Mouse (Mus musculus) left cerebral cortex, postnatal 4 days (tissue): ENCODE measurements around the gene Sqor. TPM values are rescaled to one million over a fixed set of nuclear protein-coding genes. Genes with fewer than 3 reads are reported as not detected.

Experiments used
- DNase-seq: peaks from one replicate; pipeline ENCODE4 v3.0.0-alpha.2; 2022
- intact Hi-C: fragments of 180-260 bp; cut with DNase I; formaldehyde crosslinking; loops from one replicate; pipeline ENCODE4 v1.15.1; 2025
- total RNA-seq, 2 experiments: library from RNA; stranded (reverse); gene quantifications; 2 replicates each; pipeline ENCODE4 v1.2.3; 2021

The Sqor gene
- 1 to 10 TPM; 1.6 to 4.1 TPM for total RNA-seq

GRCm38 (mm10) chr2:122765071-122765793, at the start of gene Sqor:
Sqor (plus strand) TSS chr2:122765237.
- peak; percentile 35 for DNase-seq
- intact Hi-C loops = no loop called here

DNA sequence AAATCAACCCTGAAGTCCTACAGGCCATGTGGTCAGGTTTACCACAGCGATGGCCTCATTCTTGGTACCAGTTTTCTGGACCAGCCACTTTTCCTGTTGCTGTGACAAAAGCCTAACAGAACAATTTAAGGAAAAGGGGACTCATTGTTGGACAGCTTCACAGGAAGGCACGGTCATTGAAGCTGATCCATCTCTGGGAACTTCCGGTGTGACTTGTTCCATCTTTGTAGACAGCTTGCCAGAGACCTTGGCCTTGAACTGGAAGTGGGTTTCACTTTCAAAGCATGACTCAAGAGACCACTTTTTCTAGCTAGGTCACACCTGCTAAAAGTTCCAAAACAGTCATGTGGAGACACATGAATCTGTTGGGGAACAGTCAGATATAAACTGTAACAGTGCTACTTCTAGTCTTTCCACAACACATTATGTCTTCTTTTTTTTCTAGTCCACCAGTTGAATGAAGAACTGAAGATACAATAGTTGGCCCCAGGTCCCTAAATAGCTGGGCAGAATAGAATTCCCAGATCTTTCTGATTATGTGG, 48.7 kb upstream of the Sqor start:
- intact Hi-C loops = no loop called here
- no peak for DNase-seq

DNA sequence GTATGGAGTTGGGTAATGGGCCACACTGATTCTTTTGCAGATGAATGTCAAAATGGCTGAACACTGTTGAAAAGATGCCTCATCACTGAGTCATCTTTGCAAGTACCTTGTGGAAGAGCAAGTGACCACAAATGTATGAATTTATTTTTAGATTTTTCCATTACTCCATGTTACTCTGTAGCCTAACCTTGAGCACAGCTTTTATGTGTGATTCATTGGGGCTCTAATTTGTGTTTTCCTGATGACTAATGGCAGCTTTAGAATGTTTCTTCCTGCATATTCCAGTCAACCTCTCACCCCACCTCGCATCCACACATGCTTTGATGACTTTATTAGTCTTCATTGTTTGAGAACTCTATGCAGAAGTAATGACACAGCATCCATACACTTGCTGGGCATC, 45.8 kb upstream of the Sqor start:
- DNase-seq = no peak
- intact Hi-C loops = no loop called here

DNA sequence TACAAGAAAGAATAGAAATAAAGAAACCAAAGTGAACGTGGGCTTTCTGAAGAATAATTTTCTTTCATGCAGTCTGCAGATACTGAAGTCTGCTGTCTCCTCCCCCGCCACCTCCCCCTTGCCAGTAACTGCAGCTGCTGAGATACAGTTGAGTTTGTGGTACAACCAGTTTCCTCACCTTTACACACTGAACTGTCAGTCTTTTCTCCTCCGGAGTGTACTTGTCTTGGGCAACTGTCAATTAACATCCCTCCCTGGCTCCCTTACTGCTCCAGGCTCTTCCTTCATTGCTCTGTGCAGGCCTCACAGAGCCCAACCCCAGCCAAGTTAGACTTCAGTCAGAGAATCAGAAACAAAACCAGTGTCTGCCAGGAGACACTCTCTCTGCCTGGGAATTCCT, 44.5 kb upstream of the Sqor start:
- DNase-seq = no peak

GRCm38 (mm10) chr2:122725604-122726003, 39.4 kb upstream of the Sqor start:
- peak; percentile 19 for DNase-seq
- intact Hi-C loops = no loop called here

More for the DNA sequence above, 44.5 kb upstream of the Sqor start:
- intact Hi-C loops = no loop called here

DNA sequence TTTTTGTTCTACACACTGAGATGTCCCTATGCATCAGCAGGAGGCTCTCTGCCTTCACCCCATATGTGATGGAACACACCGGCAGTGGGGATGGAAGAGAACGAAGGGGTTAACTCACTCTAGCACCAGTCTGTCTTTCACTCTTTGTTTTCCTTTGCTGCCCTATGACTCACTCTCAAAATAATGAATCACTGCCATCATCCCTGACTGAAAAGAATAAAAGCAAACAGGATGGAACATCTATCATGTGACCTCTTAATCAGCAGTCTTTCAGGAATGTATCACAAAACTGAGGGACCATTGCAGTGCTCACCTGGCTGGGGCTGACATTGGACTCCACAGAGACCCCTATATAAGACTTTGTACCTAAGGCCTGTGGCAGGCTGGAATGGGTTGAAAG, 33.6 kb upstream of the Sqor start:
- no peak for DNase-seq
- intact Hi-C loops = no loop called here

GRCm38 (mm10) chr2:122737894-122738830, 26.9 kb upstream of the Sqor start, which contains the start of gene Bloc1s6:
Bloc1s6 (plus strand) TSS chr2:122738503.
- intact Hi-C loops = no loop called here

DNA sequence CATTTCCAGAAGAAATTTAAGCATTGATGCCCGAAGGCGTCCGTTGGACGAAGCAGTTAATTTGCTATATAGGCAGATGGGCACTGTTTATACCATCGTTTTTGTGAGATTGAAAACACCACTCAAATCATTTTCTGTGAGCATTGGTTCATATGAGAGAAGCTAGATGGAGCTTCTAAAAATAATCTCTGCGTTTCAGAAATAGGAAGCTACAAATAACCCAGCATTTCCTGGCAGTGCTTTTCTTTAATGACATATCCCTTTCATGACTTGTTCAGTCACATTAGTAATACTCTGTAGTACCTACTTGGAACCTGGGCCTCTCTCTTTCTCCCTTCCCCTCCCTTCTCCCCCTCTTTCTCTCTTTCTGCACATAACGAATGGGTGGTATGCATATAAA, 26.0 kb upstream of the Sqor start:
- intact Hi-C loops = no loop called here
- no peak for DNase-seq

More at GRCm38 (mm10) chr2:122737894-122738830, 26.9 kb upstream of the Sqor start, which contains the start of gene Bloc1s6:
- DNase-seq = peak; percentile 91

DNA sequence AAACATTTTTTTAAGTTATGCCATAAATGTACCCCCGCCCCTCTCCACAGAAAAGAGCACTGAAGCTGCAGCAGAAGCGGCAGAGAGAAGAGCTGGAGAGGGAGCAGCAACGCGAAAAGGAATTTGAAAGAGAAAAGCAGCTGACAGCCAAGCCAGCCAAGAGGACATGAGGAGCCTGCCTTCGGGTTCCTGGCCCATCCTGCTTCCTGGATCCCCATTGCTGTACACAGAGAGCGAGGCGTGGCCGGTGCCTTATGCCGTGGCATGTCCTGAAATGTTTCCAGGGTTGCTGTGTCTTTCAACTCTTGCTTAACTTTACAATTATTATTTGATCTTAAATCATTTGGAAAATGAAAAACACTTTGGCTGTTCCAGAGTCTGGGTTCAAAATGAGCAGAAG, 18.6 kb upstream of the Sqor start:
- intact Hi-C loops = no loop called here
- no peak for DNase-seq

GRCm38 (mm10) chr2:122753739-122754343, 11.2 kb upstream of the Sqor start:
- intact Hi-C loops = loop anchor here (10.0 kb wide), 1 partner anchor 119 kb away; the partner anchor contains the start of gene AA467197
- DNase-seq = peak; percentile 46

DNA sequence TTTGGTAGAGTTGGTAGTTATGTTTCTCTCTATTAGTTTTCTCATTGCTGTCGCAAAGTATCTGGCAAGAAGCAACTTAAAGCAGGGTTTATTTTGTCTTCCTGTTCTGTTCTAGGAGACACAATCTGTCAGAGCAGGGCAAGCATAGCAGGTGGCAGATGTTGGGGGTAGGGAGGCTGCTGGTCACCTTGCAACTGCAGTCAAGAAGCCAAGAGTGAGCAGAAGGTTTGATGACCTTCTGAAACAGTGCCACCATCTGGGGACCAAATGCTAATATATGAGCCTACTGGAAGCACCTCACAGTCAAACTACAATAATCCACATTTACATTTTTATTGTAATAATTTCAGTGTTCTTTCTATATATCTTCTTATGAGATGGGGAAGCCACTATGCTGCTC, 5.2 kb upstream of the Sqor start:
- intact Hi-C loops = loop anchor here (10.0 kb wide), 1 partner anchor 125 kb away; the partner anchor contains the start of gene AA467197

DNA sequence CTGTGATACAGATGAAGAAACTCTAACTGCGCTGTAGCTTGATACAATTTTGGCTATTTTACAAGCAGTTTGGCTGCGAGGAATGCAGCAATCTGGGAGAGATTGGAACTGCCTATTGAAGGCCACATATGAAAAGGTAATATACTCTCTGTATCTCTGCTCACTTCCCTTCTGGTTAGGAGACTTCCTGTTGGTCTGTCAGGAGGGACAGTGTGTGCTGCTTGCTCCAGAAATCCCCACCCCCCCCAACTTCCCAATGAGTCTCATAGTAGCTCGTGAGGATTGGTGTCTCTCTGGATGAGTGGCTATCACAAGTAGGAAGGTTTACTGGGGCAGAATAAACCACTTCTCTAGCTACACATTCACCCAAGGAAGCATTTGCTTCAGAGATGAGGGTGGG, 2.0 kb upstream of the Sqor start:
- intact Hi-C loops = no loop called here
- DNase-seq = no peak

More for the DNA sequence above, 5.2 kb upstream of the Sqor start:
- DNase-seq = peak; percentile 10

DNA sequence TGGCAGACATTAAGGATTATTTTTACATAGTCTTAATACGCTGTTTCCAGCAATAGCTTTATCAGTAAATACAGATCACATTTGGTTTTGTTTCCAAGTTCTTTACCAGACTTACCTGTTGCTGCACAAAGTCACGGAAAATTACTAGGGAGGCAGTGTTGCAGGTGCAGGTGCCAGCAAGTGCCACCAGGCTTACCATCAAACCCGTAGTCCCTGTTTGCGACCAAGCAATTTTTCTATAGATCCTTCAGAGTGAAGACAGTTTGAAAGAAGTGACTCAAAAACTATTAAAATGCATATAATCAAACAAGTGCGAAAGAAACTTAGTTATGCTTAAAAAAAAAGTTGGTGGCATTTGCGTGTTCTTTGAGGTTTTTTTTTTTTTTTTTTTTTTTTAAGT, 511 bp upstream of the Sqor start:
- intact Hi-C loops = no loop called here
- DNase-seq = no peak

DNA sequence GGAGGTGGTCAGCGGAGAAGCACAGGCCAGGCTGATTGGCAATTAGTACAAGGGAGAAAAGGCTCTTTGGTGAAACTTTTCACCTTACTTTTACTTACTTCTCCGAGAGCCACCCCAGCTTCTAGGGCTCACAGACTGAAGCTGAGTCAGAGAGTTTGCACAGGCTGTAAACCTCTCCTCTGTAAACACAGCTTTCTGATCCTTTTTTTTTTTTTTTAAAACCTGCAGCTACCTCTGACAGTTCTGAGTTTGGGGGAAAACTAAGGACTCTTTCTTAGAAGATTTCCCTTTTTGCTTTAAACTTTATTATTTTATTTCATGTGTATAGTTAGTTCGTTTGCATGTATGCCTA, 733 bp downstream of the Sqor start:
- no peak for DNase-seq
- intact Hi-C loops = no loop called here

- intact Hi-C loops = no loop called here
- no peak for DNase-seq
Measured at GRCm38 (mm10) chr2:122771002-122771401, 6.0 kb downstream of the Sqor start.

GRCm38 (mm10) chr2:122772899-122773298, 7.9 kb downstream of the Sqor start:
- no peak for DNase-seq
- intact Hi-C loops = no loop called here

DNA sequence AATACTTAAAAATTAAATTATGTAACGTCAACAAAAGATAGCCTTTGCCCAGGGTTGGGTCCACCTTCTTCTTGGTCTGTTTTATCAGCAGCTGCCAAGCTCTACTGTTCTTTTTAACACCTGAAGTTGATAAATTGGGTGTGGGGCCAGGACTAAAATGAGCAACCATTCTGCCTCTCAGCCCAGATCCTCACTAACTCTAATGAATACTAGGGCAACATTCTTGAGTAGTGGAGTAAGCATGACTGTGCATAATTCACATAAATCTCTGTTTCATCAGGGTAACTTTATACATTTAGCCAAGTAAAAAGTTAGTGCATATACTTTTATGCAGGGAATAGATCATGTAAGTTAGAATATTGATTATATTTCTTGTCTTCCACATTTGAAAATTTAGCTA, 10.5 kb downstream of the Sqor start:
- no peak for DNase-seq
- intact Hi-C loops = no loop called here

- intact Hi-C loops = no loop called here
- DNase-seq = no peak
Measured at GRCm38 (mm10) chr2:122776823-122777222, 11.8 kb downstream of the Sqor start.

- no peak for DNase-seq
- intact Hi-C loops = no loop called here
Measured at GRCm38 (mm10) chr2:122779967-122780366, 14.9 kb downstream of the Sqor start.

- intact Hi-C loops = no loop called here
- no peak for DNase-seq
Measured at GRCm38 (mm10) chr2:122780447-122780846, 15.4 kb downstream of the Sqor start.
